Mouse (Mus musculus): ENCODE results near the gene Rgs9bp.

Gene Rgs9bp

DNA sequence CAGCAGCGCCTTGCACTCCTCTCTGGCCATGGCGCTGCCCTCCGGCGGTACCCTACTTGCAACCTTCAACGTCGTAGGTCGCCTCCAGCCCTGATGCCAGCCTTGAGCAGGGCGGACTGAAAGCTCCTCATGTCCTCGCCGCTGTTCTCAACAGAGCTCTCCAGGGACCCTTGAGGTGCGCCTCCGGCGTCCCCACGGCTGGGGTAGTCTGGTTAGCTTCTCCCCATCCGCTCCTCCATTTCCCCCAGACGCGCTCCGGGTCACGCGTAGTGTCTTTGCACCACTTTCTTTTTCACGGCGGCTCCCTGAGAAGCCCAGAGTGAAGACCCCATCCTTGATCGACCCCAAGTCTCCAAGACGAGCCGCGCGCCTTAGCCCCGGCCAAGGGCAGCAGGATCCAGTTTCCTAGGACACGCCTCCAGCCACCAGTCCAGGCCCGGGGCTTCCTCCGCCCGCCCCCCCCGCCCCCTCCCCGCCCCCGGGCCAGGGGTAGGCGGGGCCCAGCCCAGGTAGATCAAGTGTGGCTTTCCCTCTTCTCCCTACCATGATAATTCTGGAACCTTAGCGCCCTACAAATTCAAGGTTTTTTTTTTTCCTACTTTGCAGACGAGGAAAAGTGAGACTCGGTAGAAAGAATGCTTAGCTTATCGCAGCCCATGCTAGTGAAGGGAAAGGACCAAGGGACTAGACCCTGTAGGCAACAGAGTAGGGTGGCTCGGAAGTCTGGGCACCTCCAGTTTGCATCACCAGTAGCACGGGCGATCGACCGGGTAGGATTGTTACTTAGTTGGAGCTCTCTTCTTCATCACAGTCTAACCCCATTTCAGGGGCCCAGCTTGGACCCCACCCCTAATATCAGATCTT lies at the start of gene Rgs9bp:
Rgs9bp (minus strand) TSS at position 392 of the 864 bp plus-strand sequence.
- peak; percentile 52 for DNase-seq (ENCODE audit: low read depth, low spot score)

GRCm38 (mm10) chr7:35628496-35628895 lies 43.1 kb upstream of the Rgs9bp start:
- peak; percentile 16 for DNase-seq (ENCODE audit: low read depth, low spot score)

DNA sequence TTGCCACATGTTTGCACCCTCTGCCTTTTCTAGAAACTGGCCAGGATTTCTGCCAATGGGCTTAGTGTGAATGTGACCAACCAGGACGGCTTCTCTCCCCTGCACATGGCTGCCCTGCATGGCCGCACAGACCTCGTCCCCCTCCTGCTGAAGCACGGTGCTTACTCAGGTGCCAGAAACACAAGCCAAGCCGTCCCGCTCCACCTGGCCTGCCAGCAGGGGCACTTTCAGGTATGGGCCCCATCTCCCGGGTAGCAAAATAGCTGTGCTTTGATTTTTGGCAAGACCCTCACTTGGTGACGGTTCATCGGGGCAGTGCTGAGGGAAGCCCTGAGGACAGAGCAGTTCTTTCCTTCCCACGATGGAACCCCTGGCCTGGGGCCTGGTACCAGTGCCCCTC lies 42.0 kb upstream of the Rgs9bp start:
- DNase-seq (ENCODE audit: low read depth, low spot score) = no peak

GRCm38 (mm10) chr7:35626038-35626437 lies 40.7 kb upstream of the Rgs9bp start:
- no peak for DNase-seq (ENCODE audit: low read depth, low spot score)

GRCm38 (mm10) chr7:35622626-35623025 lies 37.2 kb upstream of the Rgs9bp start:
- DNase-seq (ENCODE audit: low read depth, low spot score) = no peak

GRCm38 (mm10) chr7:35617513-35617912 lies 32.1 kb upstream of the Rgs9bp start:
- DNase-seq (ENCODE audit: low read depth, low spot score) = no peak

DNA sequence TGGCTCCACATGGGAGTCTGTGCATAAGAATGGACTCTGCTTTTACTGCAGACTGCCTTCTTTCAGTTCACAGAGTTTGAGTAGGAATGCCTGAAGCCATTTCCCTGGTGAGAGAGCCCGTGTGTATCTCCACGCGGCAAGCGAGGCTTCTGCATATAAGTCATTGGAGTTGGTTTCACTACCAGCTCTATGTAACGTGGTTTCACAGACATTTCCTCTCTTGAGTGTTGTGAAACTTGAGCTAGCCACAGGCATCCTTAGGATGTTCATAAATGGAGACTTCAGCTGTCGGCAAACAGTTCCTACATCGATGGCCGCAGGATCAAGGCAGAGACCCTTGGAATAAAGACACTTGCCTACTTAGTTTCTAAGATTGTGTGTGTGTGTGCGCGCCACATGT lies 23.9 kb upstream of the Rgs9bp start:
- no peak for DNase-seq (ENCODE audit: low read depth, low spot score)

DNA sequence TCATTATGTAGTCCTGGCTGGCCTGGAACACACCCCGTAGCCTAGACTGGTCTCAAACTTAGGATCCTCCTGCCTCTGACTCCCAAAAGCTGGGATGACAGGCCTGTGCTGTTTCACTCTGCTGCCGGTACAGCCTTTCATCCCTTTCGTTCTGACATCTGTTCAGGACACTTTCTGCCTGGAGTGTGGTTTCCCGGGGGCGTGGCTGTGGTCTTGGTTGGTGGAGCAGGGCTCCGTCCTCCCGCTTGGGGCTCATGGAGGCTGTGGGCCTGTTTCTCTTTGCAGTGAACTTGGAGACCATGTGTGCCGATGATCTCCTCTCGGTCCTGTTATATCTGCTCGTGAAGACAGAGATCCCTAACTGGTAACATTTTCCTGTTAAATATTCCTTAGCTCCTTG lies 21.4 kb upstream of the Rgs9bp start:
- DNase-seq (ENCODE audit: low read depth, low spot score) = no peak

- no peak for DNase-seq (ENCODE audit: low read depth, low spot score)
These were observed 17.4 kb upstream of the Rgs9bp start for GRCm38 (mm10) chr7:35602766-35603165.

DNA sequence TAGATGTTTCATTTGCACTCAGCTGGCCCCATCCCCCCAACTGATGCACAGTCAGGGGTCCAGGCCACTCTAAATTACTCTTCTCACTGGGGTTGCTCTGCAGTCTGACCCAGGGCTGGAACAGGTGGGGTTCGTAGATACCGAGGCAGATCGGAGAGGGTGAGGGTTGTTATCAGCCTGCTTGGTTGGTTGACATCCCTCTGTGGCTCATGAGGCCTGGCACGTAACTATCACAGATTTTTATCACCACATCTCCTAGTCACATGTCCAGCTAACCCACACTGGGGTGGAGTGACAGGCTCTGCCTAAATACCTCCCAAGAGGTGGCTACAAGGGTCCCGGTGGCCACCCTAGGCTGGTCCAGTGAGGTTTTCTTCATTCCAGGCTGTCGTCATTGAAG lies 15.7 kb upstream of the Rgs9bp start:
- no peak for DNase-seq (ENCODE audit: low read depth, low spot score)

- no peak for DNase-seq (ENCODE audit: low read depth, low spot score)
These were observed 14.6 kb upstream of the Rgs9bp start for GRCm38 (mm10) chr7:35600031-35600430.

GRCm38 (mm10) chr7:35599492-35599891 lies 14.1 kb upstream of the Rgs9bp start:
- no peak for DNase-seq (ENCODE audit: low read depth, low spot score)

DNA sequence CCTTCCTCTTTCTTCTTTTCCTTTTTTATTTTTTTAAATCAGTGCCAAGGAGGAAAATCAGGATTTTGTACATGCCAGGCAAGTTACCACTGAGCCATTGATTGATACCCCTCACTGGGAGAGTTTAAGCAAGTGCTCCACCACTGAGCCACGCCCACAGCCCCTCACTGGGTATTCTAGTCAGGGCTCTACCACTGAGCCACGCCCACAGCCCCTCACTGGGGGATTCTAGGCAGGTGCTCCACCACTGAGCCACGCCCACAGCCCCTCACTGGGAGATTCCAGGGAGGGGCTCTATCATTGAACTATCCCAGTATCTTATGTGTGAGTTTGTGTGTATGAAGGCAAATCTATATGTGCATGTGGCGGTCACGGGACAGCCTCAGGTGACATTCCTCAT lies 8.9 kb upstream of the Rgs9bp start:
- no peak for DNase-seq (ENCODE audit: low read depth, low spot score)

- no peak for DNase-seq (ENCODE audit: low read depth, low spot score)
These were observed 5.4 kb upstream of the Rgs9bp start for GRCm38 (mm10) chr7:35590731-35591191.

DNA sequence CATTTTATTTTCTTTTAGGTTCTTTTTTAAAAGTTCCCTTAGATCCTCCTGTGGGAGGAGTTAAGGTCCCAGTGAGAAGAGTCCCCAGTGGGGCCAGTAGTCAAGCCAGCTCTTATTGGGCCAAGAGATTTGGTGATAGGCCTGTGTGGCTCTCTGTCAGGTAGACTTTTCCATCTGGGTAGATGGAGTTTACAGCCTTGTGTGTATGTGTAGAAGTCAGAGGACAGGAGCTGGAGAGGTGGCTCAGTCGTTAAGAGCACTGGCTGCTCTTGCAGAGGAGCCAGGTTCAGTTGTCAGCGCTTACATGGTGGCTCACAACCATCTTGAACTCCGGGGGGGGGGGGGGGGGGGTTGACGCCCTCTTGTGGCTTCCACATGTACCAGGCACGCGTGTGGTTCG lies 4.1 kb upstream of the Rgs9bp start:
- no peak for DNase-seq (ENCODE audit: low read depth, low spot score)

GRCm38 (mm10) chr7:35588680-35589428 lies 3.5 kb upstream of the Rgs9bp start:
- no peak for DNase-seq (ENCODE audit: low read depth, low spot score)

DNA sequence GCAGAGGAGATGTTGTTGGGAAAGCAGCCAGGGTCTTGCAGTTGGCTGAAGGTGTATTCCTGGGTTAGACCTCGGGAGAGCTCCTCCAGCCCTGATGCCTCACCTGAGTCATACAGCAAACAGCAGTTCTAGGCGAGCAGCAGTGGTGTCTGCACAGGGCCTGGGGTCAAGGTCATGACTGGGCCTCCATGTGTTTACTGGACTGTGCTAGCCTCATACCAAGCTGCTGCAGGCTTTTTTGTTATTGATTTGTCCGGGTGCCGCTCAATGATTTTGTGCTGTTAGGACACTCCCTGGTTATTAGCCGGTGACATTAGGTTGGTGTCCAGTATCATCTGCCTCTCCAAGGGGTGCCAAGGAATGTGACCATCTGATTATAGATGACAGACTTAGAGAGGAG lies 2.3 kb upstream of the Rgs9bp start:
- no peak for DNase-seq (ENCODE audit: low read depth, low spot score)

DNA sequence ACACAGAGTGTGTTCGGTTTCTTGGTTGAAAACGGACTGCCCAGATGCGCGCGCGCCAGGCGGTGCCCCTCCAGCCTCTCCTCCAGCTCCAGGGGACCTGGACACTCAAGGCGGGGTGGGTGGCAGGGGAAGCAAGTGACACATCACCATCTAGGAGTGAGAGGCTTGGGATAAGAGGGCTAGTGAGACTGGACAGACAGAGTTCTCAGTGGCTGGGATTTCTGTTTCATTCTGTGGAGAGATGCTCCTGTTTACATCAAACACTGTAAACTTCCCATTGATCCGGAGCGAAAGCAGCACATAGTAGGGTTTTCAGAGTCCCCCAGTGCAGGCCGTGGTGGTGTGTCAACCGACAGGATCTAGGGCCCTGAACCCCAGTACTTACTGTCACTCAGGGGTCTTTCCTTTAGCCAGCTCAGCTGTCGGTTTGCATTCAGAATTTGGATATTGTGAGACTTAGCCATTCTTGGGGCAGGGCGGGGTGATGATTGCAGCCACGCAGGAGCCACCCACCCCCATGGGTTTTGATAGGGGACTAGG lies 1.6 kb upstream of the Rgs9bp start:
- no peak for DNase-seq (ENCODE audit: low read depth, low spot score)

GRCm38 (mm10) chr7:35586055-35586905 lies 898 bp upstream of the Rgs9bp start, which contains the start of gene Ankrd27:
TSS of gene Ankrd27 (plus strand) at chr7:35586244.
- DNase-seq (ENCODE audit: low read depth, low spot score) = peak; percentile 95

DNA sequence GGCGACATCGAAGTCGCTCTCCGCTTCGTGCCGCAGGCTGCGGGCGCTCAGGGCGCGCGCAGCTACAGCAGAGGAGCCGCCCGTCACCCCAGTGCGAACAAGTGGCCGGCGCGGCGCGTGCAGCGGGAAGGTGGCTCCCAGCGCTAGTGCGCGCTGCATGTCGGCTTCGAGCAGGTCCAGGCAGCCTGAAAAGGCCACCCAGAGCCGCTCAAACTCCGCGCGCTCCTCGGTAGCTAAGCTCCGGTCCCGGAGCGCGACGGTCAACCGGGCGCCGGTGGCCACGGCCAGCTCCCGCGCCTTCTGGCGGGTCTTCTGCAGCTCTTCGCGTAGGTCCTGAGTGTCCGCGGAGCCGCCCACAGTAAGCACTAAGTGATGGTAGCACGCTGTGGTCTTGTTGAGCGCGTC lies 594 bp downstream of the Rgs9bp start:
- no peak for DNase-seq (ENCODE audit: low read depth, low spot score)

DNA sequence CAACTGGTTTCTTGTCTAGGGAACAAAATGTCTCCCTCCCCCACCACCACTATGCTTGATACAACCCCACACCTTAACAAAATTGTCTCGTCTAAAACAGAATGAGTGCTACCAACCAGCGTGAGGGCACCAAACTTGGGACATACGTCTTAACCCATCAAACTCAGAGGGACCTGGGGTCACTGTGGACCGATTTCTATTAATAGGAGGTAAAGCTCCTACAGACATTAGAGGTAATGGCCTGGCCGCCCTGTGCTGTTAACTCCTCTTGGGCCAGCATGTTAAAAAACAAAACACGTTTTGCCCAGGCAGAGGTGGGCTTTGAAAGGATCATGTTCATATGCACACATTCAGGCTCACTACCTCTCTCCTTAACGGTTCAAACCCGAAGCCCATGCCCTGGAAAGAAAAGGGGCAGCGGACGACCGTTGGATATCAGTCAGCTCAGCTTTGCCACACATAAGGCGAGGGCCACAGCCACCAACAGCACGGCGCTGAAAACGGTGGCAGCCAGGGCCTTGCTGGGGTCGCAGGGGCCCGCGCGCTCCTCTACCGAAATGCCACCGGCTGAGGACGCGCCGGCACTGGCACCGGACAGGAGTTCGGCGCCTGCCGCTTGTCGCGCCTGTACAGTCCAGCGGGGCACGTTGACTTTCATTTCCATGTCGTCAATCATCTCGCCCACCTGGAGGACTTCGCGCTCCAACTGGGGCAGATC lies 1.2 kb downstream of the Rgs9bp start:
- DNase-seq (ENCODE audit: low read depth, low spot score) = no peak
